Mouse (Mus musculus): Measurements from ENCODE around the gene Zmiz1.
A peak's percentile ranks its signal among the peaks of the same experiment; 100 is the strongest.

Gene Zmiz1

GRCm38 (mm10) chr14:25588946-25589937 is 130.3 kb downstream of the Zmiz1 start:
- DNase-seq (ENCODE audit: low spot score), result no peak

GRCm38 (mm10) chr14:25591000-25591399 is 132.0 kb downstream of the Zmiz1 start:
- no peak for DNase-seq (ENCODE audit: low spot score)

- no peak for DNase-seq (ENCODE audit: low spot score)
These were observed 132.4 kb downstream of the Zmiz1 start for GRCm38 (mm10) chr14:25591426-25591825.

GRCm38 (mm10) chr14:25592522-25592921 is 133.5 kb downstream of the Zmiz1 start:
- DNase-seq (ENCODE audit: low spot score), result no peak

GRCm38 (mm10) chr14:25593876-25594275 is 134.9 kb downstream of the Zmiz1 start:
- no peak for DNase-seq (ENCODE audit: low spot score)

GRCm38 (mm10) chr14:25594611-25595010 is 135.6 kb downstream of the Zmiz1 start:
- no peak for DNase-seq (ENCODE audit: low spot score)

GRCm38 (mm10) chr14:25598960-25599359 is 140.0 kb downstream of the Zmiz1 start:
- DNase-seq (ENCODE audit: low spot score), result no peak

- no peak for DNase-seq (ENCODE audit: low spot score)
These were observed 140.9 kb downstream of the Zmiz1 start for GRCm38 (mm10) chr14:25599934-25600333.

GRCm38 (mm10) chr14:25600358-25600757 is 141.4 kb downstream of the Zmiz1 start:
- no peak for DNase-seq (ENCODE audit: low spot score)

GRCm38 (mm10) chr14:25600951-25601350 is 142.0 kb downstream of the Zmiz1 start:
- no peak for DNase-seq (ENCODE audit: low spot score)

GRCm38 (mm10) chr14:25602018-25602417 is 143.0 kb downstream of the Zmiz1 start:
- DNase-seq (ENCODE audit: low spot score), result no peak

GRCm38 (mm10) chr14:25604395-25605142 is 145.6 kb downstream of the Zmiz1 start:
- no peak for DNase-seq (ENCODE audit: low spot score)

GRCm38 (mm10) chr14:25606372-25607140 is 147.6 kb downstream of the Zmiz1 start:
- DNase-seq (ENCODE audit: low spot score), result peak; percentile 69

- peak; percentile 62 for DNase-seq (ENCODE audit: low spot score)
These were observed 148.4 kb downstream of the Zmiz1 start for GRCm38 (mm10) chr14:25607141-25607967.

GRCm38 (mm10) chr14:25607968-25608491 is 149.0 kb downstream of the Zmiz1 start:
- DNase-seq (ENCODE audit: low spot score), result peak; percentile 78

GRCm38 (mm10) chr14:25608618-25609017 is 149.6 kb downstream of the Zmiz1 start:
- DNase-seq (ENCODE audit: low spot score), result no peak

GRCm38 (mm10) chr14:25609355-25609754 is 150.4 kb downstream of the Zmiz1 start:
- no peak for DNase-seq (ENCODE audit: low spot score)

- no peak for DNase-seq (ENCODE audit: low spot score)
These were observed 151.6 kb downstream of the Zmiz1 start for GRCm38 (mm10) chr14:25610396-25611158.

- no peak for DNase-seq (ENCODE audit: low spot score)
These were observed 152.2 kb downstream of the Zmiz1 start for GRCm38 (mm10) chr14:25611159-25611697.

All from layer of hippocampus, adult 11-12 months (tissue).